Mouse (Mus musculus): ENCODE results near the gene 1700028K03Rik. TPM values are rescaled to one million over a fixed set of nuclear protein-coding genes. Genes with fewer than 3 reads are reported as not detected.

Gene 1700028K03Rik
- total RNA-seq, 2 experiments from 2014 or later: 0.85 to 1.2 TPM

DNA sequence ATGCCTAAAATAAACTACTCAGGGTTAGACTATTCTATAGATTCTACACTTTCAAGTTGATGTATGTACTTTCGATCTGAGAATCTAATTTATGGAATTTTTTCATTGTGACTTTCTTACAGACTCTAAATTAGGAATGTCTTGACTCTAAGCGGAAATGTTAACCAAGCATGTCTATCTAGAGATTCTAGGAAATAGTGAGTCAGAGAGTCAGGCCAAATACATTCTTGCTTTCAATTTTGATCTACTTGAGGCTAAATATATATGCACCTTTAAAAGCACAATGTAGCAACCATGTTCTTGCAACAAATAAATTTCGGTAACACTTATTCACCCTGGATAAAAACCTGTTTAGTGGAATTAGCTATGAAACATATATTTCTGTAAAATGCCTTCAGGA is 5.7 kb upstream of the 1700028K03Rik start:
- intact Hi-C loops (cut with DNase I): no loop called here
- DNase-seq (ENCODE audit: low spot score in 2 of 2): no peak

DNA sequence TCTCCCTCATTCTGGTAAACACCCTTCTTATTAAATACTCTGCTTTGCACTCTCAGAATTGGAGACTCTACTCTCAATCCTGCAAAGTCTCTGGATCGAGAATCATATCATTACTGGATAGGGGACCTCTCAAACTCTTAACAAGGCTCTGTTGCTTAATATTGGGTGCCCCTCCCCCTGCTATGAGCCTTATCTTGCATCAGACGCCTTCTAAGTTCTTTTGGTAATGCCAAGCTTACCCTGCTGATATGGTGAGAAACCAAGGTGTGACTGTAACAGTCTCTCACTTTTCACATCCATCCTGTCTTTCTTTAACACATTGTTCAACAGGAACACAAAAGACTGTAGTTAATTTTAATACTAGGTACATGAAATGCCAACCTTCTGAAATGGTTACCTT is 919 bp upstream of the 1700028K03Rik start:
- intact Hi-C loops (cut with DNase I): no loop called here
- DNase-seq (ENCODE audit: low spot score in 2 of 2): no peak

DNA sequence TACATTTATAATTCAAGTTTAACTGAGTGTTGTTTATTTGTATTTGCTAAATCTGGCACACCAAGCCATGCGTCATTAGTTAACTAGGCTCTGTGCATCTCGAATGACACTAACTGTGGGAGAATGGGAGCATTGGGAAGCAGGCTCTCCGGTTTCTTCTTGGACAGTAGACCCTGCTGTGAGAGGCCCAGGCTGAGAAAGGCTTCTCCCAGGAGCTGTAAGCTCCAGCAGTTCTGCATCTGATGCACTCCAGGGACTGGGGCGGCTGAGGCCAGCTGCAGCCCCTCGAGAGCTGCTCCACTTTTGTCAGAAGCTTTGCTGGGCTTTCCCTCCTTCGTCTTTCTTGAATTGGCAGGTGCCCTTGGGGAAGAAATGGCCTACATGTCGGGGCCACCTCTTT is 7.2 kb downstream of the 1700028K03Rik start:
- DNase-seq (ENCODE audit: low spot score in 2 of 2): no peak
- intact Hi-C loops (cut with DNase I): no loop called here

DNA sequence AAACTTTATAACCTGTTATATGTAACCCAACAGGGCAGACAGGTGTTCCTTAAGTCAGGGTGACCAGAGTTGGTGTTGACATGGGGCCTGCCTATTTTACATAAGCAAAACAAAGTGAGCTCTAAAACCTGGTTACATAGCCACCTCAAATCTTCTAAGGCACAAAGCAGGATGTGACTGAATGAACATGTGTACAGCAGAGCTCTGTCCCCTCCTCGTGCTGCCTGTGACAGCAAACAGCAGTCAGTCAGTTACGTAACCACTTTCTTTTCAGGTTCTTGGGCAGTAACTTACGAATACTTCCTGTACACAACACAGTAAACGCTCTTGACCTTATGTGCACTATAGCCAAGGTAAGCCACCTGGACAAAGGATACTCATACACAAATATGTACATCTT is 11.4 kb downstream of the 1700028K03Rik start:
- intact Hi-C loops (cut with DNase I): no loop called here
- no peak for DNase-seq (ENCODE audit: low spot score in 2 of 2)

DNA sequence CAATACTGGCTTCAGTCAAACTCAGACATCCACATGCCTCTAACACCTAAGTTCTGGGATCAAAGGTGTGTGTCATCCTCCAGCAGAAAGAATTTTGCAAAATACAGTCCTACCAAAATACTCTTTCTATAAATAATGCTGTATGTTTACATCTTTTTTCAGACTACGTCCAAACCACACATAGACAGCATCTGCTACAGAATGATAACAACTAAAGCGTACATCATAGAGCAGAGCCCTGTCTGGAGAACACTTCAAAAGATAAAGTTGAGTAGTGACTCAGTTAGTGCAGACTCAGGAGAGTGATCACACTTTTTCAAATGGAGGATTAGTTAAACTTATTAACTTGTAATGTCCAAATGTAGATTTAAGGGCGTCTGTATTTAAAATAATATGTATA is 13.4 kb downstream of the 1700028K03Rik start:
- intact Hi-C loops (cut with DNase I): no loop called here
- DNase-seq (ENCODE audit: low spot score in 2 of 2): no peak

DNA sequence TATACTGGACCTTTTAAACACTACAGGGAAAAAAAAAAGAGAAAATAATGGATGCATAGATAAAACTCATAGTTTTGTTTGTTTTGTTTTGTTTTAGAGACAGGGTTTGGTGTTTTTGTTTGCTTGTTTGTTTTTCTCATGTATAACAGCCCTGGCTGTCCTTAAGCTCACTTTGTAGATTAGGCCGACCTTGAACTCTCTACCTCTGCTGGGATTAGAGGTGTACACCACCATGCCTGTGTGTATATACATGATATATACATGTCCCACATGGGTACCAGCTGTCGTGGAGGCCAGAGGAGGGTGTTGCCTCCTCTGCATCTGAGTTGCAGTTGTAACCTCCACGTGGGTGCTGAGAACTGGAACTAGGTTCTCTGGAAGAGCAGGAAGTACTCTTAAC is 13.9 kb downstream of the 1700028K03Rik start:
- no peak for DNase-seq (ENCODE audit: low spot score in 2 of 2)
- intact Hi-C loops (cut with DNase I): no loop called here

DNA sequence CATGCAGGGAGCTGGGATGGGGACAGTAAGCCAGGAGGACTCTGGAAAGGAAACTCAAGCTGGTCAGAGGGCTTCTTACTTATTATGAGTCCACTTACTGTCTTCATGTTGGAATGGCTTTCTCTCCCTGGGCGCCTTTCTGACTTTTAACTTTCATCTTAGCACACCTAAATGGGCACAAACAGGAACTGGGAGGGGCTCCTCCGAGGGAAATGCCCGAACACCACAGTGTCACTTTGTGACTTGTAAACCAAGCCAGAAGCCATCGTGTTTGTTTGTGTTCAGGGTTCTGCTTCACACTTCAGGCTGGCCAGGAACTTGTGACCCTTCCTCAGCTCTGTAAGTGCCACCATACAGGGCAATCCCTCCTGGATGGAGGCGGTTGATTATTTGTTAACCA is 19.8 kb downstream of the 1700028K03Rik start:
- intact Hi-C loops (cut with DNase I): no loop called here
- no peak for DNase-seq (ENCODE audit: low spot score in 2 of 2)

DNA sequence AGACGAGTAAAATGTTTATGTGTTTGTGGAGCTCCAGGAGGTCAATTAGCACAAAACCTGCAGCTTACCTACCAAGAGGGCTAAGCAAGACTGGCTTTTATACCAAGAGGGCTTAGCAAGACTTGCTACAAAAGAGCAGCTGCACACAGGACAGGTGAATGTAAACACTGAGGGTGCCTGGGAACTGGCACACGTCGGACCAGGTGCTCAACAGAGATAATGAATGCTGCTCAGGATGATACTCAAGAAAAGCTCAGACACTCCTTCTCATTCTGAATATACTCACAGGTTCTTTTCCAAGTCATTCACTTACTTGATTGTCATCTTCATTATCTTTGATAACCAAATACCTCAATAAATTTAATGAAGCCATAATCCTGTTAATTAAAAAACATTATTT is 22.5 kb downstream of the 1700028K03Rik start:
- intact Hi-C loops (cut with DNase I): no loop called here
- no peak for DNase-seq (ENCODE audit: low spot score in 2 of 2)

DNA sequence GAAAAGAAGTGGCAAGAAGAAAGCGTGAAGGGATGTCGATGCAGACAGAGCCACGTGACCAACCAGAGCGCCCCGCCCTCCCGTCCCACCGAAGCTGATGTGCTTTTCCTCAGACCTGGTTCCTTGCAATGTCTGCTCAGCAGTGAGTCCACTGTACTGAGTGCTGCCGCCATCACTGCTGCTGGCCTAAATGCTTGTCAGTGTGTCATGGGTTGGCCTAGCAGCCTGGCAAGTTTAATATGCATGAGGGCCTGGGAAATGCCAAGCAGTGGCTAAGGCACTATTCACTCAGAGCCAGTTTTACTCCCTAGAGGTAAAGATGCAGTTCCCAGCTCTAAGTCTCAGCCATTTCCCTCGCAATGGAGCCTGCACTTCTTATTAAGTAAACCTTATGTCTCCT is 34.6 kb downstream of the 1700028K03Rik start:
- peak in 1 of 2 experiments; percentile 10 for DNase-seq (ENCODE audit: low spot score in 2 of 2)
- intact Hi-C loops (cut with DNase I): no loop called here

GRCm38 (mm10) chr5:107597301-107598077 is 63.0 kb downstream of the 1700028K03Rik start, which contains the start of the genes Rpap2 and Glmn:
Gene Rpap2, plus strand, starts transcription at chr5:107597373.
Gene Glmn, minus strand, starts transcription at chr5:107597888.
- intact Hi-C loops (cut with DNase I): loop anchor here (5.0 kb wide), 2 partner anchors 95 to 195 kb away; partner anchors contain the start of gene Ephx4
- peak; percentile 85 to 89 for DNase-seq (ENCODE audit: low spot score in 2 of 2)

- no peak for DNase-seq (ENCODE audit: low spot score in 2 of 2)
- intact Hi-C loops (cut with DNase I): loop anchor here (5.0 kb wide), 2 partner anchors 96 to 196 kb away; partner anchors contain the start of gene Ephx4
Measured at GRCm38 (mm10) chr5:107598380-107598779, 63.9 kb downstream of the 1700028K03Rik start.

Other genes with a start within 250 kb of the 1700028K03Rik start
- gene Tgfbr3, start 245.1 kb upstream of the 1700028K03Rik start, total RNA-seq (2021): 1 to 10 TPM; 7.8 to 9.9 TPM
- 10 to 100 TPM; 14.0 to 15.1 TPM for gene Brdt, start 203.6 kb upstream of the 1700028K03Rik start, total RNA-seq (2021)
- gene Ephx4, start 132.0 kb upstream of the 1700028K03Rik start, total RNA-seq (2021): 10 to 100 TPM; 85.5 to 86.1 TPM
- under 1 TPM; 0.18 to 0.32 TPM for gene Lpcat2b, start 103.2 kb upstream of the 1700028K03Rik start, total RNA-seq (2021)
- gene Btbd8, start 96.7 kb upstream of the 1700028K03Rik start, total RNA-seq (2021): 100 to 1,000 TPM; 157 to 161 TPM
- gene Gm42669, start 27.1 kb upstream of the 1700028K03Rik start, total RNA-seq (2021): under 1 TPM; 0.37 to 0.69 TPM
- gene Rpap2, start 62.7 kb downstream of the 1700028K03Rik start, total RNA-seq (2021): 10 to 100 TPM; 23.1 to 23.3 TPM
- 10 to 100 TPM; 19.2 to 21.2 TPM for gene Glmn, start 63.2 kb downstream of the 1700028K03Rik start, total RNA-seq (2021)
- not detected for gene Gfi1, start 191.3 kb downstream of the 1700028K03Rik start, total RNA-seq (2021)

Data from left cerebral cortex, postnatal 25 days (tissue).